Mouse (Mus musculus): ENCODE measurements around the gene Lct. TPM values are rescaled to one million over a fixed set of nuclear protein-coding genes. Genes with fewer than 3 reads are reported as not detected.

The Lct gene
- polyA plus RNA-seq (2016; fragmentation: Nextera tagmentation; extraction: Ambion mirVana) = 0.09 and 0.11 TPM in 2 replicates

DNA sequence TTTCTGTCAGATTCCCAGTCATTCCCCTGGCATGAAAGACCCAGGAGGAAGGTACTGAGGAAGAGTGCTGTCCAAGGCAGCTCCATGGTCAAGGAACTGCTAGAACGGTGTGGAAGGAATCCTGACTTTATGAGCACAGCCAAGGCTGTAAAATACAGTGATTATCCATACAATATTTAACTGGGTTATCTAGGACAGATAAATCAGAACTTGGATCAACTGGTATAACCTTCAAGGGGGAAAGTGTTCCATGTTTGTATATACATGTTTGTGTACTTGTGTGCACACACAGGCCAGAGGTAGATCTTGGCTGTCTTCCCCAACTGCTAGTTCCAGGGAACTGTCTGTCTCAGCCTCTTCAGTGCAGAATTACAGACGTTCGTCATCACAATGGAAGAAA lies at the start of gene Lct:
Gene Lct, minus strand, starts transcription at position 101 of the 400 bp plus-strand sequence.
- Histone ChIP-seq H3K9me3 (no peaks in the 10 kb centered on the region), H3K4me1 (peaks cover 5% of the 10 kb centered on the region), H3K36me3 (peaks cover 64% of the 10 kb centered on the region), H3K4me3 (no peak within 1 kb of the TSS), H3K27ac (no peak within 1 kb of the TSS), H3K27me3 (ENCODE audit: insufficient read depth, poor library complexity, severe bottlenecking) (no peaks in the 10 kb centered on the region)
- 75% methylated on average over 3 of the region's 3 CpGs for WGBS
- no peak for DNase-seq (ENCODE audit: low spot score)

DNA sequence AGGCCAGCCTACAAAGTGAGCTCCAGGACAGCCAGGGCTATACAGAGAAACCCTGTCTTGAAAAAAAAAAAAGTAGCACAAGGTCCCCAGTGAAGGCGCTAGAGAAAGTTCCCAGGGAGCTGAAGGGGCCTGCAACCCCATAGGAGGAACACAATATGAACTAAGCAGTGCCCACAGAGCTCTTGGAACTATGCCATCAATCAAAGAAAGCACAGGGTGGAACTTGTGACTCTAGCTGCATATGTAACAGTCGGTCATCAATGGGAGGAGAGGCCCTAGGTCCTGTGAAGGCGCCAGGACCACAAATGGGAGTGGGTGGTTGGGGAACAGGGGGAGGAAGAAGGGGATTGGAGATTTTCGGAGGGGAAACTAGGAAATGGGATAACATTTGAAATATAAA lies 48.7 kb upstream of the Lct start:
- no peak for DNase-seq (ENCODE audit: low spot score)
- Histone ChIP-seq H3K4me1 (no peaks in the 10 kb centered on the region), H3K27me3 (ENCODE audit: insufficient read depth, poor library complexity, severe bottlenecking) (no peaks in the 10 kb centered on the region), H3K9me3 (no peaks in the 10 kb centered on the region), H3K27ac (no peak overlapping the region), H3K36me3 (peaks cover 39% of the 10 kb centered on the region), H3K4me3 (no peak overlapping the region)
- WGBS = 91% methylated on average over 4 of the region's 4 CpGs

DNA sequence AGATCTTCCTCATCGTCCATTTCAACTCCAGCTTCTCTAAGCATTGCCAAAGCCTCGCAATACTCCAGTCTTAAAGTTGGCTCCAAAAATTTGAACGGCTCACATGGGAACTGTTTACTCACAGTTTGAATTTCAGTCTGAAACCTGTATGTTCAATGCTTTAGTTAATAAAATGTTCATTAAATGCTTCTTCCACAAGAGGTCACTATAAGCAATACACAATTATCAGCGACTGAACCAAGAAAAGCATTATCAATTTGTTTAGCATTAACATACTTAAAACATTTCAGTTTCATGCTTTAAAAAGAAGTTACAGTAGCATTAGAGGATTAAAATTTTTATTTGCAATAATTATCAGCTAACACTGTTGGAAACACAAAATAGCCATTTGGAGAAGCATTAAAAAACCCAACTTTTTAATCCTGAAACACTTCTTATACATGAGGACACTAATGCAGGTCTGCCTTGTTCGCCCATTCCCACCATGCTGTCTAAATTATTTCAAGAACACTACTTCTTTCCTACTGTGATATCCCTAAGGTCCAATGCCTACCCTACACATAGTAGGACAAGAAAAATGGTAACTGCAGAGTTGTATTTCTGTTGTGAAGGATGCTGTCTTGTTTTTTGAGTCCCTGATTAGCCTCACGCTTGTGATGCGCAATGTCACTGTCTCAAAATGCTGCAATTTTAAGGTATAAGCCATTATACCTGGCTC lies 44.2 kb upstream of the Lct start:
- Histone ChIP-seq H3K36me3 (peaks cover 43% of the 10 kb centered on the region), H3K27ac (no peak overlapping the region), H3K4me3 (no peak overlapping the region), H3K9me3 (no peaks in the 10 kb centered on the region), H3K27me3 (ENCODE audit: insufficient read depth, poor library complexity, severe bottlenecking) (no peaks in the 10 kb centered on the region), H3K4me1 (no peaks in the 10 kb centered on the region)
- 88% methylated on average over 7 of the region's 7 CpGs for WGBS
- no peak for DNase-seq (ENCODE audit: low spot score)

DNA sequence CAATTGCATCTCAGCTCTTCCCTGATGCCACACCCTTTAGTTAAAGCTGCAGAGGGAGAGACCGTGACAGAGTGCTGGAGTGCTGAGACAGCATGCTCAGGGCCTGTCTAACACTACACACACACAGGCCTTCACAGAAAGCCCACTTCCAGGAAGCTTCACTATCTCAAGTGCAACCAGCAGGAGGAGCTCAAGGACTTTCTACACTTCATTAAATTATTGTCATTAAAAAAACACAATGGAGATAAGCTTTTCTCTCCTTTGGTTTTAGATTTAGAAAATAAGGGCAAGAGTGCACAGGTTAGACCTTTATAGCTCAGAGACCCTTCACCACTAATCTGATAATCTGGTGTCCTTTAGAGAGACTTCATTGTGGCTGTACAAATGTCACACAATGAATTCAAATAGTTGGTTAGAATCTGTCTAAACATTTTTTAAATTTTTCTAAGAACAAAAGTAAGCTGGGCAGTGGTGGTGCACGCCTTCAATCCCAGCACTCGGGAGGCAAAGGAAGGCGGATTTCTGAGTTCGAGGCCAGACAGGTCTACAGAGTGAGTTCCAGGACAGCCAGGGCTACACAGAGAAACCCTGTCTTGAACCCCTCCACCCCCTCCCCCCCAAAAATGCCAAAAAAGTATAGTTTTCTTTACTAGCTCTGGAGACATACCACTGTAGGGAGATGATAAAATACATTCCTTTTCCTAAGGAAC lies 40.8 kb upstream of the Lct start:
- Histone ChIP-seq H3K9me3 (no peaks in the 10 kb centered on the region), H3K27ac (no peak overlapping the region), H3K27me3 (ENCODE audit: insufficient read depth, poor library complexity, severe bottlenecking) (no peaks in the 10 kb centered on the region), H3K4me3 (no peak overlapping the region), H3K36me3 (peaks cover 45% of the 10 kb centered on the region), H3K4me1 (no peaks in the 10 kb centered on the region)
- WGBS = 77% methylated on average over 5 of the region's 5 CpGs
- DNase-seq (ENCODE audit: low spot score) = no peak

DNA sequence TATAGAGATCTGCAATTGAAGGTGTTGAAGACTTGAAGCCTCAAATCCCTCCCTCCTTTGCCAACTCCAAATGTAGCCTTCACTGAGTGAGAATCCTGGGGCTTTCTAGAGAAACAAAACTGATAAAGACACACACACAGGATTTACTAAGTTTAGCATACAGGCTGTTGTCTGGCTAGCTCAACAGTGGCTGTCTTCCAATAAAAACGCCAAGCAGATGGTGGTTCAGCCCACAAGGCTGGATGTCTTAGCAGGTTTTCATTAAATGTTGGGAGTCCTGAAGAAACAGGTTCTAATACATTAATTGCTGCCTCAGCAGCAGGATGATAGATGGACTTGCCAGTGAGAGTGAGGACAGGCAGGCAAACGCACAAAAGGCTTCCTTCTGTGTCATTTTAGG lies 32.5 kb upstream of the Lct start:
- no peaks in the 10 kb centered on the region for H3K9me3 ChIP-seq
- H3K4me1 ChIP-seq = peaks cover 17% of the 10 kb centered on the region
- WGBS = 54% methylated on average over 2 of the region's 2 CpGs
- no peaks in the 10 kb centered on the region for H3K27me3 ChIP-seq (ENCODE audit: insufficient read depth, poor library complexity, severe bottlenecking)
- no peak overlapping the region for H3K4me3 ChIP-seq
- H3K36me3 ChIP-seq = peaks cover 44% of the 10 kb centered on the region
- no peak overlapping the region for H3K27ac ChIP-seq
- DNase-seq (ENCODE audit: low spot score) = no peak

DNA sequence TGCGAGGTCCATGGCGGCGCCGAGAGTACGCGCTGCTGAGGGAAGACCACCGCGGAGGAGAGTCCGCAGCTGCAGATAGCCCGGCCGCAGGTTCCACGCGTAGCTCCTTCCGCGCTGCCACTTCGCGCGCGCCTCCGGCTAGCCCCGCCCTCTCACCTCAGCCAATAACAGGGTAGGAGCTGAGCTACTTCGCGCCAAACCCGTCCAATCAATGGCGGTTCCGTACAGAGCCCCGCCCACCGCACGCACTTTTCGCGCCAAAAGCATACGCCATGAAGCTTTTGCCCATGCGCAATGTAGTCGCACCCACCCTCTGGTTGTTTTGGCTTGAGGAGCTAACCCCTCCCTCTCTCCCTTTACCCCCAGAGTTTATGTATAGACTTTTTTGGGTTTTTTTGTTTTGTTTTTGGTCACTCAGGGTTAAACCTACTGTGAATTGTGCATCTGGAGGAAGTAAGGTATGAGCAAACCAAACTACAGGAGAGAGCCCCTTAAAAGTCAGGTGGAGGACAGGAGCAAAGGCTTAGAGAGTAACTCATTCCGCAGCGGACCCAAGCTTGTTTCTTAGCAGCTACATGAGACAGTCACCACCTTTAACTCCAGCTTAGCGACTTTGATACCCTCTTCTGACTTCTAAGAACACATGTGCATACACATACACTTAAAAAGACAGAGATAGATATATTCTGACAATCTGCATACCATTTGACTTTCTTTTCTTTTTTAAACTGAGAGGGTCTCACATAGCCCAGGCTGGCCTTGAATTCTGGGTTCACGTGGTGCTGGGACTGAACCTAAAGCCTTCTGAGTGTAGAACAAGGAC lies 31.6 kb upstream of the Lct start, which contains the start of gene Mcm6:
Gene Mcm6, minus strand, starts transcription at position 111 of the 823 bp plus-strand sequence.
- Histone ChIP-seq H3K27ac (peak within 1 kb of the TSS; percentile 97), H3K9me3 (no peaks in the 10 kb centered on the region), H3K27me3 (ENCODE audit: insufficient read depth, poor library complexity, severe bottlenecking) (no peaks in the 10 kb centered on the region), H3K4me1 (peaks cover 17% of the 10 kb centered on the region), H3K4me3 (peak within 1 kb of the TSS; percentile 92), H3K36me3 (peaks cover 48% of the 10 kb centered on the region)
- peak; percentile 98 for DNase-seq (ENCODE audit: low spot score)
- WGBS = 2% methylated on average over 38 of the region's 38 CpGs

DNA sequence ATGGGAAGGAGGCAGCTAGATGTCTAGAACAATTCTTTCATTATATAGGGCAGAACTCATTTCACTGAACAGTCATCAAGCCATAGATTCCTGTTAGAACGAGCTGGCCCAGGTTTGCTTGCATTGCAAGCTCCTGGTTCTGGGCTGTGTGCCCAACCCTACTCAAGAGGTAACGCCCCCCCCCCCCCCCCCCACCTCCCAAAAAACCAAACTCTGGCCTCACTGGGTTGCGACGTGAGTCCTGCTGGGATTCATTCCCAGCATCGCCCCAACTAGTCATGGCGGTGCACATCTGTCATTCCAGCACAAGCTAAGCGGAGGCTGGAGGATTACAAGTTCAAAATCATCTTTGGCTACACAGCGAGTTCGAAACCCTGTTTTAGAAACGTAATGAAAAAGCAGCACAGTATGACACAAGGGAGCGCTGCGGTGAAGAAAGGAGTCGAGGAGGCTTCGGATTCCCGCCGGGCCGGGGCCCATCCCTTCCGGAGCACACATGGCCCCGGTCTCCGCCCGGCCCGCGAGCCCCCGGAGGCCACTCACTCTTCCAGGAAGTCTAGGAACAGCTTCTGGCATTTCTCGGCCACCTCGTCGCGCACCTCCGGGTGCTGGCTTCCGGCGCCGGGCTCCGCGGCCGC lies 30.9 kb upstream of the Lct start:
- H3K9me3 ChIP-seq = no peaks in the 10 kb centered on the region
- H3K27ac ChIP-seq = peak overlapping the region; percentile 97
- peak; percentile 79 for DNase-seq (ENCODE audit: low spot score)
- peaks cover 50% of the 10 kb centered on the region for H3K36me3 ChIP-seq
- H3K4me1 ChIP-seq = peaks cover 17% of the 10 kb centered on the region
- no peaks in the 10 kb centered on the region for H3K27me3 ChIP-seq (ENCODE audit: insufficient read depth, poor library complexity, severe bottlenecking)
- under 1% methylated on average over 35 of the region's 35 CpGs for WGBS
- H3K4me3 ChIP-seq = peak overlapping the region; percentile 92

DNA sequence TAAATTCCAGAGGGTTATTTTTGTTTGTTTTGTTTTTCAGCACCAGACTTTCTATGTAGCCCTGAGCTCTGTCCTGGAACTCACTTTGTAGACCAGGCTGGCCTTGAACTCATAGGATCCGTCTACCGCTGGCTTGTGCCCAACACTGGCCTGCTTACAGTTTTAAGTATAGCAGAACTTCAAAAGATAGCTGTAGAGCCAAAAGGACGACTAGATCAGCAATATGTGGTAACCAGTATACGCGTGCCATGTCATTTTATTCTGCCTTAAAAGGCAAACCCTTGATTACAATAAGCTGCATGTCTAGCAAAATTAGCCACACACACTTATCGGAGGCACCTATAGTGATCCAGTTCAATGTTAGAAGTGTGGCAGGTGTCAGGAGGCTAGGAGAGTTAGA lies 30.2 kb upstream of the Lct start:
- Histone ChIP-seq H3K9me3 (no peaks in the 10 kb centered on the region), H3K27me3 (ENCODE audit: insufficient read depth, poor library complexity, severe bottlenecking) (no peaks in the 10 kb centered on the region), H3K4me3 (peak overlapping the region; percentile 92), H3K27ac (peak overlapping the region; percentile 97), H3K36me3 (peaks cover 52% of the 10 kb centered on the region), H3K4me1 (peaks cover 17% of the 10 kb centered on the region)
- WGBS = 71% methylated on average over 6 of the region's 6 CpGs
- no peak for DNase-seq (ENCODE audit: low spot score)

DNA sequence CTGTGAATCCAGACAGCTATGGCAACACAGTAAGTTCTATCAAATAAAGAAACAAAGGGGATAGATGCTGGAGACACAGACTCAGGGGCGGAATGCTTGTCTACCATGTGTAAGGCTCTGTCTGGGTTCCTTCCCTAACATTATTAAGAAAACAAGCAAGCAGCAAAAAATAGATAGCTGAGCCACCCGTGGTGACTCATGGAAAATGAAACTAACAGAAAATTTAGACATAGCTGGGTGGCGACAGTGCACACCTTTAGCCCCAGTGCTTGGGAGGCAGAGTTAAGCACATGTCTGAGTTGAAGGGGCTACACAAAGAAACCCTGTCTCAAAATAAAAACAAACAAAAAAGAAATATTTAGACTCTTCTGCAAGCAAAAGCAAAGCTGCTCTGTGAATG lies 29.3 kb upstream of the Lct start:
- Histone ChIP-seq H3K4me3 (peak overlapping the region; percentile 92; the same call in 1 of the 2 replicates), H3K27ac (no peak overlapping the region), H3K4me1 (peaks cover 17% of the 10 kb centered on the region), H3K27me3 (ENCODE audit: insufficient read depth, poor library complexity, severe bottlenecking) (no peaks in the 10 kb centered on the region), H3K9me3 (no peaks in the 10 kb centered on the region), H3K36me3 (peaks cover 52% of the 10 kb centered on the region)
- 57% methylated on average over 3 of the region's 3 CpGs for WGBS
- no peak for DNase-seq (ENCODE audit: low spot score)

DNA sequence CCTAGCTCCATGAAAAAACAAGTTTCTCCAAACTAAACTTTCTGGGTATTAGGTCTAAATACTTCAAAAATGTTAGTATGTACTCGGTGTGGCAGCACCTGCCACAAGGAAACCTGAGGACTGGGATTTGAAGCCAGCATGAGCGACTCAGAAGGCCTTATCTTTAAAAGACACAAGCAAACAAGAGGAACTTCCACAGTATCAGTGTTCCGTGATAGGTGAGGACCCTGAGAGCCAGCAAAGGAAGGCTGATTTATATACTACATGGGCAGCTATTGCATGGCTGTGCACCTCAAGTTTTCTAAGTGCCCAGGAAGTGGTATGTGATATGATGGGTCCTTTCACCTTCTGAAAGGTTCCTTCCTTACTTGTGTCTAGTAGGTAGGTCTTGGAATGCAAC lies 25.0 kb upstream of the Lct start:
- Histone ChIP-seq H3K27ac (no peak overlapping the region), H3K4me3 (no peak overlapping the region), H3K4me1 (peaks cover 11% of the 10 kb centered on the region), H3K9me3 (no peaks in the 10 kb centered on the region), H3K27me3 (ENCODE audit: insufficient read depth, poor library complexity, severe bottlenecking) (no peaks in the 10 kb centered on the region), H3K36me3 (peaks cover 84% of the 10 kb centered on the region)
- no peak for DNase-seq (ENCODE audit: low spot score)
- 67% methylated on average over 3 of the region's 3 CpGs for WGBS

DNA sequence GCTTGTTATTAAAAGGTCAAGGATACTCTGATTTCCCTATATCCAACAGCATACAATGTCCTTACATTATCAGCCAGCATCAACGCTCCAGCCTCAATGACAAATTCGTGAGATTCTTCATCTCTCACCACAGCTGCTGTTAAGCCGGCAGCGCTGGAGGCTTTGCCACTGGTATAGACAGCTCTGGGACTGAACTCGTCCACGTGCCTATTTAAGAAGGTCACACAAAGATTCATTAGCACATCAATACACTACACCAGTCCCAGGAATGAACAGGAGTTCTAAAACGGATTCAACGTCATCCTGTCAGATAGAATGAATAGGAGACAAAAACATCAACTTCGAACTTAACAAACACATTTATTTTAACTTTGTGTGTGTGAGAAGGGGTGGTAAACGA lies 16.1 kb upstream of the Lct start:
- no peak overlapping the region for H3K4me3 ChIP-seq
- 90% methylated on average over 10 of the region's 10 CpGs for WGBS
- no peak overlapping the region for H3K27ac ChIP-seq
- H3K27me3 ChIP-seq (ENCODE audit: insufficient read depth, poor library complexity, severe bottlenecking) = no peaks in the 10 kb centered on the region
- H3K4me1 ChIP-seq = no peaks in the 10 kb centered on the region
- no peaks in the 10 kb centered on the region for H3K9me3 ChIP-seq
- DNase-seq (ENCODE audit: low spot score) = peak; percentile 24
- peaks cover 94% of the 10 kb centered on the region for H3K36me3 ChIP-seq

DNA sequence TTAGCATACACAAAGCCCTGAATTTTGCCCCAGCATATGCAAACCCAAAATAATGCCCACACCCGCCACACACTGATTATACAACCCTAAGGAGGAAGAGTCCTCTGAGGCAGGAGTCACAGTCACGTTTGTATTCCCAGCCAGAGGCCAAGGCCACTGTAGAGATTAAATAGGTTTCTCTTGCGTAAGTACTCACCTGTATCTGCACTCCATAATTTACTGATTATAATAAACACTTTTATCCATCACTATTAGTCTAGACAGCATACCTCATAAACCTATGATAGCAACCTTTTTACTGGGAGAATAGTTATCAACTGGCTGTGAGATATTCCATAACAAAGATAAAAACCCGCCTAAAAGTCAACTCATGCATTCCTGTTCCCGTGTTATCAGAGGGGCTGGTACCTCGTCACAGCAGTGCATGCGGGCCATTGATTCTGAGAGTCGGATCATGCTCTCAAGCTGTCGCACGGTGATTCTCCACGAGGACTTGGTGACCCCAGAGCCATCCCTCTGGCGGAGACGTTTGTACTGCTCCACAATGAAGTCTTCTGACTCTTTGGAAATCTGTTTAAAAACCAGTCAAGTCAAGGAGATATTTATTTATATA lies 9.7 kb upstream of the Lct start:
- Histone ChIP-seq H3K27me3 (ENCODE audit: insufficient read depth, poor library complexity, severe bottlenecking) (no peaks in the 10 kb centered on the region), H3K4me3 (no peak overlapping the region), H3K36me3 (peaks cover 96% of the 10 kb centered on the region), H3K4me1 (no peaks in the 10 kb centered on the region), H3K27ac (no peak overlapping the region), H3K9me3 (no peaks in the 10 kb centered on the region)
- no peak for DNase-seq (ENCODE audit: low spot score)
- 73% methylated on average over 13 of the region's 13 CpGs for WGBS
